Mouse (Mus musculus): ENCODE measurements around the gene 2310007B03Rik. TPM values are rescaled to one million over a fixed set of nuclear protein-coding genes. Genes with fewer than 3 reads are reported as not detected.

Gene 2310007B03Rik
- total and polyA plus RNA-seq, 2 experiments, result 0.20 TPM; not detected in 1

- no peaks in the 10 kb centered on the region for H3K27me3 ChIP-seq (ENCODE audit: control insufficient read depth, insufficient read depth, low read length)
- H3K79me2 ChIP-seq (ENCODE audit: control insufficient read depth, insufficient read depth, low read length), result no peaks in the 10 kb centered on the region
- 79% methylated on average over 2 of the region's 2 CpGs for WGBS
- DNase-seq (ENCODE audit: extremely low read depth, low read depth, low spot score), result no peak
- H3K36me3 ChIP-seq (ENCODE audit: control insufficient read depth, insufficient read depth, low read length), result no peaks in the 10 kb centered on the region
- no peak for TF ChIP-seq POLR2A (IDR thresholded peaks at IDR 0.05; ENCODE audit: extremely low read depth, insufficient read depth, low read length)
- TF ChIP-seq CTCF (IDR thresholded peaks at IDR 0.05; ENCODE audit: low read depth, low read length), result no peak
- H3K4me3 ChIP-seq (ENCODE audit: insufficient read depth, low read depth, low read length), result no peak overlapping the region
- no peaks in the 10 kb centered on the region for H3K4me1 ChIP-seq (ENCODE audit: control insufficient read depth, insufficient read depth, low read length)
- no peak overlapping the region for H3K9ac ChIP-seq (ENCODE audit: low read depth, low read length)
- no peak overlapping the region for H3K27ac ChIP-seq (replicated peaks; ENCODE audit: insufficient read depth, low read depth, low read length)
Measured at GRCm38 (mm10) chr1:93150907-93151661, 9.7 kb downstream of the 2310007B03Rik start.

- TF ChIP-seq CTCF (IDR thresholded peaks at IDR 0.05; ENCODE audit: low read depth, low read length) (no peak), POLR2A (IDR thresholded peaks at IDR 0.05; ENCODE audit: extremely low read depth, insufficient read depth, low read length) (no peak)
- 86% methylated on average over 9 of the region's 9 CpGs for WGBS
Measured at GRCm38 (mm10) chr1:93144176-93144575, 16.6 kb downstream of the 2310007B03Rik start.

GRCm38 (mm10) chr1:93142871-93143270 lies 17.9 kb downstream of the 2310007B03Rik start:
- Histone ChIP-seq H3K36me3 (ENCODE audit: control insufficient read depth, insufficient read depth, low read length) (no peaks in the 10 kb centered on the region), H3K4me1 (ENCODE audit: control insufficient read depth, insufficient read depth, low read length) (peaks cover 11% of the 10 kb centered on the region), H3K27ac (replicated peaks; ENCODE audit: insufficient read depth, low read depth, low read length) (no peak overlapping the region), H3K27me3 (ENCODE audit: control insufficient read depth, insufficient read depth, low read length) (no peaks in the 10 kb centered on the region), H3K9ac (ENCODE audit: low read depth, low read length) (no peak overlapping the region), H3K79me2 (ENCODE audit: control insufficient read depth, insufficient read depth, low read length) (no peaks in the 10 kb centered on the region), H3K4me3 (ENCODE audit: insufficient read depth, low read depth, low read length) (no peak overlapping the region)
- DNase-seq (ENCODE audit: extremely low read depth, low read depth, low spot score), result peak; percentile 91
- TF ChIP-seq POLR2A (IDR thresholded peaks at IDR 0.05; ENCODE audit: extremely low read depth, insufficient read depth, low read length), result no peak
- no peak for TF ChIP-seq CTCF (IDR thresholded peaks at IDR 0.05; ENCODE audit: low read depth, low read length)
- 9% methylated on average over 1 of the region's 1 CpGs for WGBS

More at GRCm38 (mm10) chr1:93144176-93144575, 16.6 kb downstream of the 2310007B03Rik start:
- Histone ChIP-seq H3K9ac (ENCODE audit: low read depth, low read length) (no peak overlapping the region), H3K27me3 (ENCODE audit: control insufficient read depth, insufficient read depth, low read length) (no peaks in the 10 kb centered on the region), H3K4me3 (ENCODE audit: insufficient read depth, low read depth, low read length) (no peak overlapping the region), H3K4me1 (ENCODE audit: control insufficient read depth, insufficient read depth, low read length) (no peaks in the 10 kb centered on the region; the same call in none of the 2 replicates), H3K36me3 (ENCODE audit: control insufficient read depth, insufficient read depth, low read length) (no peaks in the 10 kb centered on the region), H3K79me2 (ENCODE audit: control insufficient read depth, insufficient read depth, low read length) (no peaks in the 10 kb centered on the region), H3K27ac (replicated peaks; ENCODE audit: insufficient read depth, low read depth, low read length) (no peak overlapping the region)
- DNase-seq (ENCODE audit: extremely low read depth, low read depth, low spot score), result no peak

GRCm38 (mm10) chr1:93139713-93140112 lies 21.0 kb downstream of the 2310007B03Rik start:
- Histone ChIP-seq H3K79me2 (ENCODE audit: control insufficient read depth, insufficient read depth, low read length) (0 out of 2 replicates have a peak, but pooled peaks cover 7% of the 10 kb centered on the region), H3K4me1 (ENCODE audit: control insufficient read depth, insufficient read depth, low read length) (peaks cover 24% of the 10 kb centered on the region), H3K36me3 (ENCODE audit: control insufficient read depth, insufficient read depth, low read length) (no peaks in the 10 kb centered on the region), H3K27me3 (ENCODE audit: control insufficient read depth, insufficient read depth, low read length) (no peaks in the 10 kb centered on the region), H3K9ac (ENCODE audit: low read depth, low read length) (no peak overlapping the region), H3K27ac (replicated peaks; ENCODE audit: insufficient read depth, low read depth, low read length) (no peak overlapping the region), H3K4me3 (ENCODE audit: insufficient read depth, low read depth, low read length) (no peak overlapping the region)
- DNase-seq (ENCODE audit: extremely low read depth, low read depth, low spot score), result no peak
- no peak for TF ChIP-seq CTCF (IDR thresholded peaks at IDR 0.05; ENCODE audit: low read depth, low read length)
- TF ChIP-seq POLR2A (IDR thresholded peaks at IDR 0.05; ENCODE audit: extremely low read depth, insufficient read depth, low read length), result no peak
- WGBS, result 82% methylated on average over 7 of the region's 7 CpGs

GRCm38 (mm10) chr1:93138534-93138933 lies 22.2 kb downstream of the 2310007B03Rik start:
- Histone ChIP-seq H3K4me1 (ENCODE audit: control insufficient read depth, insufficient read depth, low read length) (peaks cover 25% of the 10 kb centered on the region), H3K36me3 (ENCODE audit: control insufficient read depth, insufficient read depth, low read length) (no peaks in the 10 kb centered on the region), H3K79me2 (ENCODE audit: control insufficient read depth, insufficient read depth, low read length) (0 out of 2 replicates have a peak, but pooled peaks cover 7% of the 10 kb centered on the region), H3K27ac (replicated peaks; ENCODE audit: insufficient read depth, low read depth, low read length) (peak overlapping the region; percentile 66), H3K27me3 (ENCODE audit: control insufficient read depth, insufficient read depth, low read length) (no peaks in the 10 kb centered on the region), H3K4me3 (ENCODE audit: insufficient read depth, low read depth, low read length) (no peak overlapping the region), H3K9ac (ENCODE audit: low read depth, low read length) (no peak overlapping the region; the same call in 1 of the 2 replicates)
- peak; percentile 93 for DNase-seq (ENCODE audit: extremely low read depth, low read depth, low spot score)
- 16% methylated on average over 6 of the region's 6 CpGs for WGBS
- TF ChIP-seq CTCF (IDR thresholded peaks at IDR 0.05; ENCODE audit: low read depth, low read length) (no peak), POLR2A (IDR thresholded peaks at IDR 0.05; ENCODE audit: extremely low read depth, insufficient read depth, low read length) (no peak)

- Histone ChIP-seq H3K4me3 (ENCODE audit: insufficient read depth, low read depth, low read length) (peak within 1 kb of the TSS; percentile 66), H3K9ac (ENCODE audit: low read depth, low read length) (peak within 1 kb of the TSS; percentile 69), H3K4me1 (ENCODE audit: control insufficient read depth, insufficient read depth, low read length) (peaks cover 30% of the 10 kb centered on the region), H3K36me3 (ENCODE audit: control insufficient read depth, insufficient read depth, low read length) (no peaks in the 10 kb centered on the region), H3K27ac (replicated peaks; ENCODE audit: insufficient read depth, low read depth, low read length) (peak within 1 kb of the TSS; percentile 80), H3K79me2 (ENCODE audit: control insufficient read depth, insufficient read depth, low read length) (0 out of 2 replicates have a peak, but pooled peaks cover 7% of the 10 kb centered on the region), H3K27me3 (ENCODE audit: control insufficient read depth, insufficient read depth, low read length) (no peaks in the 10 kb centered on the region)
- peak; percentile 50 for TF ChIP-seq CTCF (IDR thresholded peaks at IDR 0.05; ENCODE audit: low read depth, low read length)
- peak; percentile 66; the same call in 1 of the 2 replicates for TF ChIP-seq POLR2A (IDR thresholded peaks at IDR 0.05; ENCODE audit: extremely low read depth, insufficient read depth, low read length)
- peak; percentile 93 for DNase-seq (ENCODE audit: extremely low read depth, low read depth, low spot score)
- WGBS, result 25% methylated on average over 12 of the region's 12 CpGs
Measured at GRCm38 (mm10) chr1:93135036-93135526, 25.7 kb downstream of the 2310007B03Rik start, which contains the start of gene Agxt. Agxt (plus strand) TSS chr1:93135240.

Measured in liver, adult 2 months (tissue).